Mouse (Mus musculus) erythroid progenitor cell, adult 5-6 weeks (primary cell): ENCODE results near the gene Reep3. TPM values are rescaled to one million over a fixed set of nuclear protein-coding genes. Genes with fewer than 3 reads are reported as not detected.
"Not testable (repeated sequence)": the region's sequence is repeated elsewhere in the genome, so short reads cannot be mapped to it uniquely, and the experiment has no call there.

ENCODE experiments used
- ATAC-seq: replicated peaks from 2 replicates; pipeline ENCODE4 v1.8.0; 2016; ENCODE audit warnings: moderate number of reproducible peaks, mild to moderate bottlenecking, moderate TSS enrichment, inconsistent platforms; ENCODE audit not compliant: poor library complexity, low FRiP score, severe bottlenecking
- total RNA-seq, 2 experiments: library from RNA; stranded (forward) in 1 of 2; stranded (reverse) in 1 of 2; fragments of 150-400 nt in 1 of 2; fragments of 186-747, 209-891 nt in 1 of 2; gene quantifications; 2 replicates each; pipeline versions ENCODE4 v1.2.3 to v1.2.4; 2015 to 2017; ENCODE audit warnings: low replicate concordance in 2 of 2

Reep3 gene
- total RNA-seq, 2 experiments from 2014 or later, result 7.9 to 23.9 TPM

GRCm38 (mm10) chr10:67029297-67029696 is 67.4 kb downstream of the Reep3 start:
- ATAC-seq, result no peak

GRCm38 (mm10) chr10:67026375-67026774 is 70.4 kb downstream of the Reep3 start:
- ATAC-seq, result no peak

GRCm38 (mm10) chr10:67025573-67026236 is 71.0 kb downstream of the Reep3 start:
- ATAC-seq, result no peak

- ATAC-seq, result no peak
Observed at GRCm38 (mm10) chr10:67024391-67024790, 72.4 kb downstream of the Reep3 start.

GRCm38 (mm10) chr10:67023092-67023491 is 73.7 kb downstream of the Reep3 start:
- no peak for ATAC-seq

- no peak for ATAC-seq
Observed at GRCm38 (mm10) chr10:67021494-67021893, 75.3 kb downstream of the Reep3 start.

- ATAC-seq, result no peak
Observed at GRCm38 (mm10) chr10:67018875-67019274, 77.9 kb downstream of the Reep3 start.

- ATAC-seq, result no peak
Observed at GRCm38 (mm10) chr10:67017891-67018290, 78.9 kb downstream of the Reep3 start.

GRCm38 (mm10) chr10:67017315-67017714 is 79.4 kb downstream of the Reep3 start:
- ATAC-seq, result no peak

GRCm38 (mm10) chr10:67016615-67017278 is 80.0 kb downstream of the Reep3 start:
- no peak for ATAC-seq

GRCm38 (mm10) chr10:67014746-67015145 is 82.0 kb downstream of the Reep3 start:
- no peak for ATAC-seq

GRCm38 (mm10) chr10:67010521-67010920 is 86.2 kb downstream of the Reep3 start:
- no peak for ATAC-seq

GRCm38 (mm10) chr10:67004527-67005042 is 92.2 kb downstream of the Reep3 start:
- ATAC-seq, result no peak

GRCm38 (mm10) chr10:67003743-67004526 is 92.8 kb downstream of the Reep3 start:
- ATAC-seq, result no peak

GRCm38 (mm10) chr10:67003009-67003742 is 93.6 kb downstream of the Reep3 start:
- no peak for ATAC-seq

- no peak; the same call in 1 of the 2 replicates for ATAC-seq
Observed at GRCm38 (mm10) chr10:67002207-67003008, 94.3 kb downstream of the Reep3 start.

GRCm38 (mm10) chr10:67000958-67001615 is 95.7 kb downstream of the Reep3 start:
- not testable (repeated sequence) for ATAC-seq

- ATAC-seq, result no peak
Observed at GRCm38 (mm10) chr10:67000136-67000535, 96.6 kb downstream of the Reep3 start.

- ATAC-seq, result no peak
Observed at GRCm38 (mm10) chr10:66998770-66999169, 98.0 kb downstream of the Reep3 start.
